Mouse (Mus musculus): ENCODE measurements at regions not wholly inside any gene's neighbourhood (a gene's known extent, or its start where the extent isn't known, plus 50 kb on each side); places are given as distances from the start of the nearest gene placed in this dataset.

- TF ChIP-seq CTCF (IDR thresholded peaks at IDR 0.05; ENCODE audit: borderline replicate concordance, insufficient read depth, low read depth, low read length) (no peak), POLR2A (IDR thresholded peaks at IDR 0.05; ENCODE audit: borderline replicate concordance, insufficient read depth, low read length) (no peak)
These were observed 128.0 kb upstream of the Ankrd55 start for GRCm38 (mm10) chr13:112160173-112160641.

All from cerebellum, adult 2 months (tissue).